Mouse (Mus musculus): ENCODE measurements at regions not wholly inside any gene's neighbourhood (a gene's known extent, or its start where the extent isn't known, plus 50 kb on each side); places are given as distances from the start of the nearest gene placed in this dataset.

DNA sequence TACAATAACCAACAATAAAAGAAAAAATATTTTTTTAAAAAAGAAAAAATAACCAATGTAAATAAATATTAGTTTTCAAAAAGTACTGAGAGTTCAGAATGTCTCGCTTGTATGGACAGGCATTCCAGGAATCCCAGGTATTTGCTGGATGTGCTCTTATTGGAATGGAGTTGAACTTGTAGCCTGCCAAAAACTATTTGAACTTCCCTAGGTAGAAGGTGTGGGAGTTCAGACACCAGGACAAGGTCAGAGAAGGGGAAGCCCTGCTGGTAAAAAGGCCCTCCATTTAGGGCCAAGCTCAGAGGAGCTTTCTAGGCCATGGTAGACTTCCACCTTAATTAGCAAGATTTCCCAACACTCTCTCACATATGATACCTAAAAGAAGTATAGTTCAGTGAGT, 270.3 kb downstream of the Actr3 start:
- no peak for TF ChIP-seq CTCF (IDR thresholded peaks at IDR 0.05; ENCODE audit: borderline replicate concordance, insufficient read depth, low read depth, low read length)
- TF ChIP-seq POLR2A (IDR thresholded peaks at IDR 0.05; ENCODE audit: borderline replicate concordance, insufficient read depth, low read length), result no peak

Measured in cerebellum, adult 2 months (tissue).